Mouse (Mus musculus) lung, postnatal 0 days (tissue): ENCODE measurements around the gene Gbf1.

Experiments
- CTCF ChIP-seq: IDR thresholded peaks from 2 replicates; pipeline ENCODE4 v1.5.1; 2016; ENCODE audit warnings: antibody characterized with exemption, mild to moderate bottlenecking
- EP300 ChIP-seq: IDR thresholded peaks from 2 replicates; pipeline ENCODE4 v1.6.1; 2016; ENCODE audit warnings: antibody characterized with exemption, mild to moderate bottlenecking, control low read depth

GRCm38 (mm10) chr19:46320076-46320785, 167.9 kb downstream of the Gbf1 start:
- TF ChIP-seq CTCF (no peak), EP300 (no peak)
